In genomic region chr3:132207469-132207868, GRCm38 (mm10) we compare ENCODE assay signal across 10 mouse cellular contexts.
DNase-seq lines count a peak whose midpoint lies in the region; ATAC-seq and TF ChIP-seq lines count a peak whose summit lies in the region.
"Had no signal": no experiment of that assay in that cellular context is flagged by ENCODE, and none has a peak within 500 bp of the region (broad histone marks: within the 10 kb centered on the region; RNA-seq: fewer than 3 reads in every experiment).

No protein-coding gene starts in this region.

- no peak for ATAC-seq in activated CD4-positive, CD25-positive, alpha-beta regulatory T cell, adult 4 months

- DNase-seq in lung, adult 2 months, result peak; percentile 11
- DNase-seq in lung, postnatal 25 days (ENCODE audit: low spot score), result no peak
- DNase-seq in brain, embryonic 14.5 days (ENCODE audit: low read depth), result peak; percentile 68
- peak; percentile 11 to 40 for DNase-seq in frontal cortex, postnatal 36 days (ENCODE audit: low spot score in 2 of 2)
- DNase-seq in kidney, postnatal 14 days, result peak; percentile 55
- peak; percentile 56 for DNase-seq in lung, postnatal 14 days
- peak; percentile 19 for DNase-seq in right cerebral cortex, postnatal 25 days

- H3K4me1 ChIP-seq in lung, adult 2 months (ENCODE audit: control insufficient read depth, insufficient read depth, low read length), result no peaks in the 10 kb centered on the region
- H3K4me1 ChIP-seq: embryonic facial prominence, embryonic 12.5 days; megakaryocyte, embryonic 14.5 days had no signal

- TF ChIP-seq POLR2A in lung, adult 2 months (IDR thresholded peaks at IDR 0.05; ENCODE audit: borderline replicate concordance, extremely low read depth, low read depth, low read length), result no peak
- no peak for TF ChIP-seq POLR2A in brain, embryonic 14.5 days (IDR thresholded peaks at IDR 0.05; ENCODE audit: borderline replicate concordance, extremely low read depth, insufficient read depth, insufficient read length, poor library complexity, severe bottlenecking)

- TF ChIP-seq CTCF in lung, adult 2 months (IDR thresholded peaks at IDR 0.05; ENCODE audit: insufficient read depth, low read length), result peak; percentile 63
- TF ChIP-seq CTCF in brain, embryonic 14.5 days (IDR thresholded peaks at IDR 0.05; ENCODE audit: borderline replicate concordance, extremely low read depth, insufficient read depth, insufficient read length), result peak; percentile 65

- WGBS in lung, adult 2 months, result 26% methylated on average over 11 of the region's 11 CpGs

- H3K4me3 ChIP-seq in lung, adult 2 months (replicated peaks; ENCODE audit: extremely low read depth, low read depth, low read length), result no peak overlapping the region
- H3K4me3 ChIP-seq: embryonic facial prominence, embryonic 12.5 days; megakaryocyte, embryonic 14.5 days had no signal
